Mouse (Mus musculus): ENCODE measurements at regions not wholly inside any gene's neighbourhood (a gene's known extent, or its start where the extent isn't known, plus 50 kb on each side); places are given as distances from the start of the nearest gene placed in this dataset.

DNA sequence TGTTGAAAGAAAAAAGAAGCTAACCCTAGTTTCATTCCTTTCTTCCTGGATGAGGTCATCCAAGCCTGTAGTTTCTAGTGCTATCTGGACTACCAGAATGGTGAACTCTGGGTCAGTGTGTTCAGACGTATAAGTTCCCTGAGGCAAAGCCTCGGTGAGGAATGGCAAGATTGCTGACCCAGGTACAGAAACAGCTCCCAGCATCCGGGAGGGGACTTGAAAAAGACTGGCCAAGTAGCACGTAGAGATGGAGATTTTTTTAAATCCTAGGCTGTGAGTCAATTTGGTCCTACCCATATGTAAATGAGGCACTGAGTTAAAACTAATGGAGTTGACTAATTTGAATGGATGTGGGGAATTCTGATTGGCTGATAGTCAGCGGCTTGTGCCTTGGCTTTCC is 55.0 kb upstream of the Gm11084 start:
- DNase-seq (ENCODE audit: low spot score) = no peak

GRCm38 (mm10) chr2:73040031-73040430 is 53.5 kb upstream of the Gm11084 start:
- DNase-seq (ENCODE audit: low spot score) = no peak

DNA sequence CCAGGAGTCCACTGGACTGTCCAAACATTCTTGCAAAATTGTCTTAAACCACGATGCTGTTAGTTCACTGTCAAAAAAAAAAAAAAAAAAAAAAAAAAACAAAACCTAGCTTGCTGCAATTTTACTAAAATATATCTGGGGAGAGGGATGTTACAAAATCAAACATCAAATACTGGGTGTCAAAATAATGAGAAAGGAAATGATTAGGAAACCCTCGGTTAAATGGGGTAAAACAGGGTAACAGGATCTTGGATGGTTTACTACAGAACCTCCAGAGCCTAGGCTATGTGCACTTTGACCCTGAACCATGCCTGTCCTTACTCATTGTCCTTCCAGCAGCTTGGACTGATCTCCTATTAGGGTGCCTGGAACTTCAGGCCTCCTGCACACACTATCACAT is 52.8 kb upstream of the Gm11084 start:
- DNase-seq (ENCODE audit: low spot score) = no peak

GRCm38 (mm10) chr2:73038290-73038732 is 51.8 kb upstream of the Gm11084 start:
- peak; percentile 92 for DNase-seq (ENCODE audit: low spot score)

- peak; percentile 77 for DNase-seq (ENCODE audit: low spot score)
Measured at GRCm38 (mm10) chr2:73037266-73038046, 50.9 kb upstream of the Gm11084 start.

Measured in yolk sac, embryonic 10.5 days (tissue).